Mouse (Mus musculus) liver, embryonic 11.5 days (tissue): ENCODE results near the gene Agbl4. TPM values are rescaled to one million over a fixed set of nuclear protein-coding genes. Genes with fewer than 3 reads are reported as not detected.

ENCODE experiments used
- ATAC-seq: fragments of 200-750 bp; cut with Nextera tagmentation; replicated peaks from 2 replicates; pipeline ENCODE4 v1.8.0; 2017; ENCODE audit warnings: moderate number of reproducible peaks, mild to moderate bottlenecking, moderate TSS enrichment, moderate library complexity; ENCODE audit not compliant: low FRiP score
- DNase-seq: peaks from one replicate; pipeline ENCODE4 v3.0.0-alpha.2; 2017; ENCODE audit warnings: low spot score
- H3K27ac ChIP-seq: fragments of 300-500 bp; sonication (generic); 2 replicates; pipeline ENCODE4 v1.5.1; 2014; ENCODE audit warnings: mild to moderate bottlenecking, low read depth, low read length, control low read depth
- H3K27me3 ChIP-seq: fragments of 300-500 bp; sonication (generic); replicated peaks from 2 replicates; pipeline ENCODE4 v1.6.1; 2014; ENCODE audit warnings: low read length, mixed read lengths; ENCODE audit not compliant: control insufficient read depth, insufficient read depth
- H3K36me3 ChIP-seq: fragments of 300-500 bp; sonication (generic); 2 replicates; pipeline ENCODE4 v1.6.1; 2014; ENCODE audit warnings: mild to moderate bottlenecking, low read length, moderate library complexity, mixed read lengths; ENCODE audit not compliant: control insufficient read depth, insufficient read depth
- H3K4me1 ChIP-seq: fragments of 300-500 bp; sonication (generic); replicated peaks from 2 replicates; pipeline ENCODE4 v1.6.1; 2014; ENCODE audit warnings: low read length, mixed read lengths; ENCODE audit not compliant: control insufficient read depth, insufficient read depth
- H3K4me2 ChIP-seq: fragments of 300-500 bp; sonication (generic); 2 replicates; pipeline ENCODE4 v1.6.1; 2014; ENCODE audit warnings: mild to moderate bottlenecking, control low read depth, moderate library complexity
- H3K4me3 ChIP-seq: fragments of 300-500 bp; sonication (generic); 2 replicates; pipeline ENCODE4 v1.5.1; 2014; ENCODE audit warnings: low read depth, low read length, control low read depth
- H3K9ac ChIP-seq: fragments of 300-500 bp; sonication (generic); 2 replicates; pipeline ENCODE4 v1.6.1; 2014; ENCODE audit warnings: low read depth, low read length, control low read depth
- H3K9me3 ChIP-seq: fragments of 300-500 bp; sonication (generic); 2 replicates; pipeline ENCODE4 v1.6.1; 2016; ENCODE audit warnings: low read length, inconsistent platforms, mixed read lengths; ENCODE audit not compliant: control insufficient read depth
- WGBS: fragments of 180-500 bp; shearing (Covaris S2); extraction: QIAGEN DNeasy Blood & Tissue Kit; methylation state at CpG from one replicate; pipeline ENCODE4 v1.1.7; 2014; 5-methylcytosine and 5-hydroxymethylcytosine counted together
- polyA plus RNA-seq: library from polyadenylated mRNA; unstranded; fragments of >200 nt; fragmentation: Nextera tagmentation; extraction: Ambion mirVana; gene quantifications from 2 replicates; pipeline ENCODE4 v1.2.1, GENCODE M21; 2014

The Agbl4 gene
- polyA plus RNA-seq, 1 experiment from 2014 or later, result not detected

GRCm38 (mm10) chr4:110799902-110800301 lies 402.4 kb downstream of the Agbl4 start:
- Histone ChIP-seq H3K4me1 (no peaks in the 10 kb centered on the region), H3K4me3 (no peak overlapping the region), H3K9me3 (no peaks in the 10 kb centered on the region), H3K4me2 (no peak overlapping the region), H3K9ac (no peak overlapping the region), H3K27ac (no peak overlapping the region), H3K36me3 (no peaks in the 10 kb centered on the region), H3K27me3 (no peaks in the 10 kb centered on the region)
- WGBS, result 78% methylated on average over 4 of the region's 4 CpGs
- DNase-seq (no peak), ATAC-seq (no peak)

GRCm38 (mm10) chr4:110810947-110811346 lies 413.5 kb downstream of the Agbl4 start:
- Histone ChIP-seq H3K9ac (no peak overlapping the region), H3K4me3 (no peak overlapping the region), H3K27me3 (no peaks in the 10 kb centered on the region), H3K4me1 (no peaks in the 10 kb centered on the region), H3K27ac (no peak overlapping the region), H3K4me2 (no peak overlapping the region), H3K9me3 (no peaks in the 10 kb centered on the region), H3K36me3 (no peaks in the 10 kb centered on the region)
- 43% methylated on average over 1 of the region's 1 CpGs for WGBS
- DNase-seq (no peak), ATAC-seq (no peak)

- H3K9ac ChIP-seq, result no peak overlapping the region
- H3K36me3 ChIP-seq, result no peaks in the 10 kb centered on the region
- H3K9me3 ChIP-seq, result no peaks in the 10 kb centered on the region
- DNase-seq (no peak), ATAC-seq (no peak)
- H3K4me1 ChIP-seq, result no peaks in the 10 kb centered on the region
- no peak overlapping the region for H3K4me3 ChIP-seq
- H3K27ac ChIP-seq, result no peak overlapping the region
- H3K4me2 ChIP-seq, result no peak overlapping the region
- 45% methylated on average over 1 of the region's 1 CpGs for WGBS
- no peaks in the 10 kb centered on the region for H3K27me3 ChIP-seq
Measured at GRCm38 (mm10) chr4:110832776-110833175, 435.3 kb downstream of the Agbl4 start.

GRCm38 (mm10) chr4:110879719-110880443 lies 482.4 kb downstream of the Agbl4 start:
- 76% methylated on average over 2 of the region's 2 CpGs for WGBS
- H3K4me1 ChIP-seq, result no peaks in the 10 kb centered on the region
- H3K4me2 ChIP-seq, result no peak overlapping the region
- H3K27ac ChIP-seq, result no peak overlapping the region
- ATAC-seq, result no peak
- H3K9me3 ChIP-seq, result no peaks in the 10 kb centered on the region
- no peaks in the 10 kb centered on the region for H3K36me3 ChIP-seq
- H3K4me3 ChIP-seq, result no peak overlapping the region
- no peak for DNase-seq
- no peak overlapping the region for H3K9ac ChIP-seq
- H3K27me3 ChIP-seq, result no peaks in the 10 kb centered on the region

GRCm38 (mm10) chr4:110916061-110916460 lies 518.6 kb downstream of the Agbl4 start:
- DNase-seq (no peak), ATAC-seq (no peak)
- Histone ChIP-seq H3K4me3 (no peak overlapping the region), H3K27me3 (no peaks in the 10 kb centered on the region), H3K9me3 (no peaks in the 10 kb centered on the region), H3K27ac (no peak overlapping the region), H3K4me2 (no peak overlapping the region), H3K4me1 (no peaks in the 10 kb centered on the region), H3K36me3 (no peaks in the 10 kb centered on the region), H3K9ac (no peak overlapping the region)

- Histone ChIP-seq H3K4me3 (no peak overlapping the region), H3K36me3 (no peaks in the 10 kb centered on the region), H3K27ac (no peak overlapping the region), H3K4me1 (no peaks in the 10 kb centered on the region), H3K9ac (no peak overlapping the region), H3K9me3 (no peaks in the 10 kb centered on the region), H3K4me2 (no peak overlapping the region), H3K27me3 (no peaks in the 10 kb centered on the region)
- no peak for ATAC-seq
- DNase-seq, result no peak
- WGBS, result 53% methylated on average over 4 of the region's 4 CpGs
Measured at GRCm38 (mm10) chr4:110916565-110916964, 519.1 kb downstream of the Agbl4 start.

GRCm38 (mm10) chr4:110921013-110921412 lies 523.6 kb downstream of the Agbl4 start:
- no peak overlapping the region for H3K27ac ChIP-seq
- no peak for DNase-seq
- H3K4me3 ChIP-seq, result no peak overlapping the region
- no peaks in the 10 kb centered on the region for H3K27me3 ChIP-seq
- ATAC-seq, result no peak
- WGBS, result 81% methylated on average over 3 of the region's 3 CpGs
- H3K9me3 ChIP-seq, result no peaks in the 10 kb centered on the region
- H3K36me3 ChIP-seq, result no peaks in the 10 kb centered on the region
- no peak overlapping the region for H3K4me2 ChIP-seq
- no peak overlapping the region for H3K9ac ChIP-seq
- no peaks in the 10 kb centered on the region for H3K4me1 ChIP-seq

GRCm38 (mm10) chr4:111001641-111002040 lies 604.2 kb downstream of the Agbl4 start:
- H3K27me3 ChIP-seq, result no peaks in the 10 kb centered on the region
- ATAC-seq (no peak), DNase-seq (no peak)
- H3K36me3 ChIP-seq, result no peaks in the 10 kb centered on the region
- WGBS, result 71% methylated on average over 2 of the region's 2 CpGs
- H3K27ac ChIP-seq, result no peak overlapping the region
- no peak overlapping the region for H3K9ac ChIP-seq
- no peaks in the 10 kb centered on the region for H3K4me1 ChIP-seq
- no peak overlapping the region for H3K4me2 ChIP-seq
- H3K9me3 ChIP-seq, result no peaks in the 10 kb centered on the region
- H3K4me3 ChIP-seq, result no peak overlapping the region

- Histone ChIP-seq H3K9me3 (no peaks in the 10 kb centered on the region), H3K27ac (no peak overlapping the region), H3K9ac (no peak overlapping the region), H3K27me3 (no peaks in the 10 kb centered on the region), H3K36me3 (no peaks in the 10 kb centered on the region), H3K4me3 (no peak overlapping the region), H3K4me2 (no peak overlapping the region), H3K4me1 (no peaks in the 10 kb centered on the region)
- 75% methylated on average over 1 of the region's 1 CpGs for WGBS
- ATAC-seq (no peak), DNase-seq (no peak)
Measured at GRCm38 (mm10) chr4:111004719-111005479, 607.4 kb downstream of the Agbl4 start.
